Mouse (Mus musculus): ENCODE data around the gene Prkar1b.

Prkar1b gene

GRCm38 (mm10) chr5:139064611-139065010 lies 85.2 kb downstream of the Prkar1b start:
- no peak for DNase-seq (ENCODE audit: low spot score in 2 of 2)

- DNase-seq (ENCODE audit: low spot score in 2 of 2), result no peak
Measured at GRCm38 (mm10) chr5:139061680-139062079, 88.1 kb downstream of the Prkar1b start.

- no peak for DNase-seq (ENCODE audit: low spot score in 2 of 2)
Measured at GRCm38 (mm10) chr5:139060460-139061051, 89.2 kb downstream of the Prkar1b start.

GRCm38 (mm10) chr5:139053176-139053575 lies 96.6 kb downstream of the Prkar1b start:
- DNase-seq (ENCODE audit: low spot score in 2 of 2), result no peak

GRCm38 (mm10) chr5:139051276-139051675 lies 98.5 kb downstream of the Prkar1b start:
- peak; percentile 48 to 56 for DNase-seq (ENCODE audit: low spot score in 2 of 2)

GRCm38 (mm10) chr5:139049367-139049766 lies 100.4 kb downstream of the Prkar1b start:
- peak in 1 of 2 experiments; percentile 53 for DNase-seq (ENCODE audit: low spot score in 2 of 2)

- DNase-seq (ENCODE audit: low spot score in 2 of 2), result no peak
Measured at GRCm38 (mm10) chr5:139047171-139047570, 102.6 kb downstream of the Prkar1b start.

- no peak for DNase-seq (ENCODE audit: low spot score in 2 of 2)
Measured at GRCm38 (mm10) chr5:139046636-139047035, 103.2 kb downstream of the Prkar1b start.

GRCm38 (mm10) chr5:139043546-139043945 lies 106.3 kb downstream of the Prkar1b start:
- DNase-seq (ENCODE audit: low spot score in 2 of 2), result no peak

GRCm38 (mm10) chr5:139042299-139042698 lies 107.5 kb downstream of the Prkar1b start:
- no peak for DNase-seq (ENCODE audit: low spot score in 2 of 2)

- no peak for DNase-seq (ENCODE audit: low spot score in 2 of 2)
Measured at GRCm38 (mm10) chr5:139035171-139035570, 114.6 kb downstream of the Prkar1b start.

- no peak for DNase-seq (ENCODE audit: low spot score in 2 of 2)
Measured at GRCm38 (mm10) chr5:139034746-139035145, 115.1 kb downstream of the Prkar1b start.

- no peak for DNase-seq (ENCODE audit: low spot score in 2 of 2)
Measured at GRCm38 (mm10) chr5:139033406-139034317, 116.1 kb downstream of the Prkar1b start.

- no peak for DNase-seq (ENCODE audit: low spot score in 2 of 2)
Measured at GRCm38 (mm10) chr5:139027603-139028002, 122.2 kb downstream of the Prkar1b start.

- no peak for DNase-seq (ENCODE audit: low spot score in 2 of 2)
Measured at GRCm38 (mm10) chr5:139024351-139025105, 125.3 kb downstream of the Prkar1b start.

GRCm38 (mm10) chr5:139020595-139020994 lies 129.2 kb downstream of the Prkar1b start:
- no peak for DNase-seq (ENCODE audit: low spot score in 2 of 2)

- DNase-seq (ENCODE audit: low spot score in 2 of 2), result peak in 1 of 2 experiments; percentile 33
Measured at GRCm38 (mm10) chr5:139017371-139018124, 132.3 kb downstream of the Prkar1b start.

GRCm38 (mm10) chr5:139015097-139015496 lies 134.7 kb downstream of the Prkar1b start:
- no peak for DNase-seq (ENCODE audit: low spot score in 2 of 2)

GRCm38 (mm10) chr5:139010649-139011048 lies 139.2 kb downstream of the Prkar1b start:
- DNase-seq (ENCODE audit: low spot score in 2 of 2), result no peak

GRCm38 (mm10) chr5:139007141-139007775 lies 142.5 kb downstream of the Prkar1b start:
- no peak for DNase-seq (ENCODE audit: low spot score in 2 of 2)

GRCm38 (mm10) chr5:139004588-139004987 lies 145.2 kb downstream of the Prkar1b start:
- no peak for DNase-seq (ENCODE audit: low spot score in 2 of 2)

Measured in frontal cortex, postnatal 14 days (tissue).